Mouse (Mus musculus) bone marrow macrophage, adult 2 months (primary cell): ENCODE results near the gene Extl2.

Experiments
- CTCF ChIP-seq: IDR thresholded peaks from 2 replicates; pipeline ENCODE4 v1.5.1; 2012; ENCODE audit warnings: low read depth, mild to moderate bottlenecking, low read length, moderate library complexity
- POLR2A ChIP-seq: IDR thresholded peaks from 2 replicates; pipeline ENCODE4 v1.6.1; 2012; ENCODE audit warnings: mild to moderate bottlenecking, low read depth, low read length, borderline replicate concordance

DNA sequence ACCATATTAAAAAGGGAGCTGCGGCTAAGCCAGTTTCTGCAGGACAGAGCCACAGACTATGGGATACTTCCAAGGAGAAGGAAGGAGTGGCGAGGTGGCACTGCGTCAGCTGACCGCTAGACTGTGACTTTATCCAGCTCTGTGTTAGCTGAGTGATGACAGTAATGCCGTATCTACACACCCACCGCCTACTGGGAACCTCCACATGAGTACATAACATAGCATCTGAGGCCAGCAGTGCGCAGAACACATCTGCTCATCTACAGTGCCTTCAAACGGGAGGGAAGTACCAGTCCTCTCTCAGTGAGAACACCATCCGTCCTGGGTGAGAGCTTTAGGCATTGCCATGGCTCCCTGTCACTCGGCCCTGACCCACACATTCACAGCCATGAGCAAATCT is 32.3 kb upstream of the Extl2 start:
- TF ChIP-seq CTCF (no peak), POLR2A (no peak)
